Mouse (Mus musculus): ENCODE measurements around the gene Phox2a. TPM values are rescaled to one million over a fixed set of nuclear protein-coding genes. Genes with fewer than 3 reads are reported as not detected.

The Phox2a gene
- polyA plus RNA-seq, 1 experiment from 2014 or later: 2.2 TPM

GRCm38 (mm10) chr7:101858362-101858761 is 40.2 kb downstream of the Phox2a start:
- no peaks in the 10 kb centered on the region for H3K9me3 ChIP-seq (ENCODE audit: control insufficient read depth, low read length)
- 76% methylated on average over 9 of the region's 9 CpGs for WGBS
- H3K4me3 ChIP-seq (ENCODE audit: low read length): no peak overlapping the region
- ATAC-seq: no peak
- no peak overlapping the region for H3K4me2 ChIP-seq (ENCODE audit: low read depth, low read length)
- H3K4me1 ChIP-seq (ENCODE audit: control insufficient read depth, insufficient read depth, low read length): no peaks in the 10 kb centered on the region
- H3K27me3 ChIP-seq (replicated peaks; ENCODE audit: control insufficient read depth, insufficient read depth, low read length): no peaks in the 10 kb centered on the region
- no peaks in the 10 kb centered on the region for H3K36me3 ChIP-seq (ENCODE audit: control insufficient read depth, insufficient read depth, low read length)
- H3K27ac ChIP-seq (ENCODE audit: low read length): no peak overlapping the region
- H3K9ac ChIP-seq (ENCODE audit: low read depth, low read length): no peak overlapping the region

- H3K27me3 ChIP-seq (replicated peaks; ENCODE audit: control insufficient read depth, insufficient read depth, low read length): no peaks in the 10 kb centered on the region
- H3K9me3 ChIP-seq (ENCODE audit: control insufficient read depth, low read length): no peaks in the 10 kb centered on the region
- no peak overlapping the region for H3K4me2 ChIP-seq (ENCODE audit: low read depth, low read length)
- no peak overlapping the region for H3K4me3 ChIP-seq (ENCODE audit: low read length)
- H3K4me1 ChIP-seq (ENCODE audit: control insufficient read depth, insufficient read depth, low read length): no peaks in the 10 kb centered on the region
- no peaks in the 10 kb centered on the region for H3K36me3 ChIP-seq (ENCODE audit: control insufficient read depth, insufficient read depth, low read length)
- H3K27ac ChIP-seq (ENCODE audit: low read length): no peak overlapping the region
- H3K9ac ChIP-seq (ENCODE audit: low read depth, low read length): no peak overlapping the region
- ATAC-seq: no peak
These were observed 42.9 kb downstream of the Phox2a start for GRCm38 (mm10) chr7:101860978-101861377.

GRCm38 (mm10) chr7:101862291-101862690 is 44.2 kb downstream of the Phox2a start:
- no peaks in the 10 kb centered on the region for H3K36me3 ChIP-seq (ENCODE audit: control insufficient read depth, insufficient read depth, low read length)
- H3K9me3 ChIP-seq (ENCODE audit: control insufficient read depth, low read length): no peaks in the 10 kb centered on the region
- 76% methylated on average over 3 of the region's 3 CpGs for WGBS
- H3K4me1 ChIP-seq (ENCODE audit: control insufficient read depth, insufficient read depth, low read length): no peaks in the 10 kb centered on the region
- H3K27me3 ChIP-seq (replicated peaks; ENCODE audit: control insufficient read depth, insufficient read depth, low read length): no peaks in the 10 kb centered on the region
- ATAC-seq: no peak
- H3K4me3 ChIP-seq (ENCODE audit: low read length): no peak overlapping the region
- H3K4me2 ChIP-seq (ENCODE audit: low read depth, low read length): no peak overlapping the region
- no peak overlapping the region for H3K27ac ChIP-seq (ENCODE audit: low read length)
- H3K9ac ChIP-seq (ENCODE audit: low read depth, low read length): no peak overlapping the region

GRCm38 (mm10) chr7:101863415-101863814 is 45.3 kb downstream of the Phox2a start, which contains the start of gene Anapc15:
Gene Anapc15, plus strand, starts transcription at chr7:101863715.
- Histone ChIP-seq H3K4me1 (ENCODE audit: control insufficient read depth, insufficient read depth, low read length) (peaks cover 2% of the 10 kb centered on the region; the same call in 1 of the 2 replicates), H3K27ac (ENCODE audit: low read length) (no peak within 1 kb of the TSS), H3K9me3 (ENCODE audit: control insufficient read depth, low read length) (no peaks in the 10 kb centered on the region), H3K4me2 (ENCODE audit: low read depth, low read length) (no peak within 1 kb of the TSS), H3K27me3 (replicated peaks; ENCODE audit: control insufficient read depth, insufficient read depth, low read length) (no peaks in the 10 kb centered on the region), H3K4me3 (ENCODE audit: low read length) (no peak within 1 kb of the TSS), H3K36me3 (ENCODE audit: control insufficient read depth, insufficient read depth, low read length) (no peaks in the 10 kb centered on the region), H3K9ac (ENCODE audit: low read depth, low read length) (no peak within 1 kb of the TSS)
- no peak for ATAC-seq
- 77% methylated on average over 3 of the region's 3 CpGs for WGBS

GRCm38 (mm10) chr7:101866491-101867265 is 48.6 kb downstream of the Phox2a start:
- Histone ChIP-seq H3K27me3 (replicated peaks; ENCODE audit: control insufficient read depth, insufficient read depth, low read length) (no peaks in the 10 kb centered on the region), H3K4me2 (ENCODE audit: low read depth, low read length) (no peak overlapping the region), H3K4me3 (ENCODE audit: low read length) (no peak overlapping the region), H3K4me1 (ENCODE audit: control insufficient read depth, insufficient read depth, low read length) (peaks cover 2% of the 10 kb centered on the region; the same call in 1 of the 2 replicates), H3K9me3 (ENCODE audit: control insufficient read depth, low read length) (no peaks in the 10 kb centered on the region), H3K9ac (ENCODE audit: low read depth, low read length) (no peak overlapping the region), H3K36me3 (ENCODE audit: control insufficient read depth, insufficient read depth, low read length) (no peaks in the 10 kb centered on the region), H3K27ac (ENCODE audit: low read length) (no peak overlapping the region)
- 84% methylated on average over 11 of the region's 11 CpGs for WGBS
- ATAC-seq: no peak

- ATAC-seq: no peak
These were observed 49.4 kb downstream of the Phox2a start for GRCm38 (mm10) chr7:101867482-101867881.

GRCm38 (mm10) chr7:101868241-101869162 is 50.4 kb downstream of the Phox2a start:
- peaks cover 2% of the 10 kb centered on the region; the same call in 1 of the 2 replicates for H3K4me1 ChIP-seq (ENCODE audit: control insufficient read depth, insufficient read depth, low read length)
- 0 out of 2 replicates have a peak overlapping the region, but pooled peaks have one; percentile 31 for H3K27ac ChIP-seq (ENCODE audit: low read length)
- H3K4me2 ChIP-seq (ENCODE audit: low read depth, low read length): peak overlapping the region; percentile 45

More at GRCm38 (mm10) chr7:101867482-101867881, 49.4 kb downstream of the Phox2a start:
- Histone ChIP-seq H3K27ac (ENCODE audit: low read length) (no peak overlapping the region), H3K4me1 (ENCODE audit: control insufficient read depth, insufficient read depth, low read length) (peaks cover 2% of the 10 kb centered on the region; the same call in 1 of the 2 replicates), H3K9ac (ENCODE audit: low read depth, low read length) (no peak overlapping the region), H3K4me3 (ENCODE audit: low read length) (no peak overlapping the region), H3K4me2 (ENCODE audit: low read depth, low read length) (no peak overlapping the region), H3K9me3 (ENCODE audit: control insufficient read depth, low read length) (no peaks in the 10 kb centered on the region), H3K36me3 (ENCODE audit: control insufficient read depth, insufficient read depth, low read length) (no peaks in the 10 kb centered on the region), H3K27me3 (replicated peaks; ENCODE audit: control insufficient read depth, insufficient read depth, low read length) (no peaks in the 10 kb centered on the region)
- WGBS: 97% methylated on average over 4 of the region's 4 CpGs

GRCm38 (mm10) chr7:101869163-101869500 is 51.0 kb downstream of the Phox2a start:
- Histone ChIP-seq H3K4me3 (ENCODE audit: low read length) (peak overlapping the region; percentile 41), H3K27me3 (replicated peaks; ENCODE audit: control insufficient read depth, insufficient read depth, low read length) (no peaks in the 10 kb centered on the region), H3K4me1 (ENCODE audit: control insufficient read depth, insufficient read depth, low read length) (peaks cover 2% of the 10 kb centered on the region; the same call in 1 of the 2 replicates), H3K27ac (ENCODE audit: low read length) (0 out of 2 replicates have a peak overlapping the region, but pooled peaks have one; percentile 69), H3K9me3 (ENCODE audit: control insufficient read depth, low read length) (no peaks in the 10 kb centered on the region), H3K4me2 (ENCODE audit: low read depth, low read length) (peak overlapping the region; percentile 45), H3K36me3 (ENCODE audit: control insufficient read depth, insufficient read depth, low read length) (no peaks in the 10 kb centered on the region), H3K9ac (ENCODE audit: low read depth, low read length) (peak overlapping the region; percentile 53)
- 57% methylated on average over 7 of the region's 7 CpGs for WGBS
- peak; percentile 27; the same call in 1 of the 2 replicates for ATAC-seq

More at GRCm38 (mm10) chr7:101868241-101869162, 50.4 kb downstream of the Phox2a start:
- H3K36me3 ChIP-seq (ENCODE audit: control insufficient read depth, insufficient read depth, low read length): no peaks in the 10 kb centered on the region
- WGBS: 65% methylated on average over 13 of the region's 13 CpGs
- no peaks in the 10 kb centered on the region for H3K9me3 ChIP-seq (ENCODE audit: control insufficient read depth, low read length)
- H3K27me3 ChIP-seq (replicated peaks; ENCODE audit: control insufficient read depth, insufficient read depth, low read length): no peaks in the 10 kb centered on the region
- H3K9ac ChIP-seq (ENCODE audit: low read depth, low read length): peak overlapping the region; percentile 53
- ATAC-seq: no peak; the same call in 1 of the 2 replicates
- peak overlapping the region; percentile 41 for H3K4me3 ChIP-seq (ENCODE audit: low read length)

- peaks cover 2% of the 10 kb centered on the region; the same call in 1 of the 2 replicates for H3K4me1 ChIP-seq (ENCODE audit: control insufficient read depth, insufficient read depth, low read length)
- peak; percentile 93 for ATAC-seq
- peak within 1 kb of the TSS; percentile 41 for H3K4me3 ChIP-seq (ENCODE audit: low read length)
- H3K9me3 ChIP-seq (ENCODE audit: control insufficient read depth, low read length): no peaks in the 10 kb centered on the region
- no peaks in the 10 kb centered on the region for H3K27me3 ChIP-seq (replicated peaks; ENCODE audit: control insufficient read depth, insufficient read depth, low read length)
- no peaks in the 10 kb centered on the region for H3K36me3 ChIP-seq (ENCODE audit: control insufficient read depth, insufficient read depth, low read length)
- H3K27ac ChIP-seq (ENCODE audit: low read length): peak within 1 kb of the TSS; percentile 82
- peak within 1 kb of the TSS; percentile 47 for H3K9ac ChIP-seq (ENCODE audit: low read depth, low read length)
- peak within 1 kb of the TSS; percentile 45 for H3K4me2 ChIP-seq (ENCODE audit: low read depth, low read length)
- WGBS: 35% methylated on average over 2 of the region's 2 CpGs
These were observed 52.5 kb downstream of the Phox2a start, which contains the start of gene Folr1 for GRCm38 (mm10) chr7:101870629-101871028. Gene Folr1, minus strand, starts transcription at chr7:101870788.
